Mouse (Mus musculus): ENCODE measurements around the gene Shank2. TPM values are rescaled to one million over a fixed set of nuclear protein-coding genes. Genes with fewer than 3 reads are reported as not detected.

Shank2 gene
- polyA plus RNA-seq, 1 experiment from 2014 or later = 0.27 TPM

DNA sequence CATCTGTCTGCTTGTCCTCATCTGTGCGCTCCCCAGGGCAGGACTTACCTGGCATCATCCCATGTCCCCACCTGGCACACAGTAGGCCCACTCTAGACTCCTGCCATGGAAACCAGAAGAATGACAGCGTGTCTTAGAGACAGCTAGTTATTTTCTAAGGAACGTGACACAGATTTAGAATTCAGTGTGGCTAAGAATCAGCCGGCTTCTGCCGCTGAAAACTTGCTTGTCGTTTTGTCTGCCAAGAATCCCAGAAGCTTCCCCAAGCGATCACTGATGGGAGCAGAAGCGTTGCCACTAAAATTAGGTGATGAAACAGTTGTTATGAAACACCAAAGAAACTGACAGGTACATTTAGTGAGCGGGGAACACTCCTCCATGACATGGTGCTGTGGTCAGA lies 208.8 kb downstream of the Shank2 start:
- ATAC-seq (ENCODE audit: insufficient number of reproducible peaks, low FRiP score) = no peak
- H3K9ac ChIP-seq = no peak overlapping the region
- H3K27ac ChIP-seq (ENCODE audit: poor library complexity, severe bottlenecking) = no peak overlapping the region
- WGBS = 73% methylated on average over 9 of the region's 9 CpGs
- no peak overlapping the region for H3K4me2 ChIP-seq
- no peaks in the 10 kb centered on the region for H3K36me3 ChIP-seq
- 0 out of 2 replicates have a peak, but pooled peaks cover 3% of the 10 kb centered on the region for H3K9me3 ChIP-seq (replicated peaks)
- H3K27me3 ChIP-seq (replicated peaks) = peaks cover 15% of the 10 kb centered on the region
- H3K4me1 ChIP-seq (replicated peaks) = no peaks in the 10 kb centered on the region
- H3K4me3 ChIP-seq = no peak overlapping the region

GRCm38 (mm10) chr7:144212694-144213093 lies 211.0 kb downstream of the Shank2 start:
- Histone ChIP-seq H3K9ac (no peak overlapping the region), H3K27ac (ENCODE audit: poor library complexity, severe bottlenecking) (no peak overlapping the region)

GRCm38 (mm10) chr7:144217192-144217591 lies 215.5 kb downstream of the Shank2 start:
- no peaks in the 10 kb centered on the region for H3K36me3 ChIP-seq
- H3K4me2 ChIP-seq = no peak overlapping the region
- WGBS = 1% methylated on average over 3 of the region's 3 CpGs
- 0 out of 2 replicates have a peak, but pooled peaks cover 3% of the 10 kb centered on the region for H3K27me3 ChIP-seq (replicated peaks)
- H3K27ac ChIP-seq (ENCODE audit: poor library complexity, severe bottlenecking) = no peak overlapping the region
- no peak for ATAC-seq (ENCODE audit: insufficient number of reproducible peaks, low FRiP score)
- no peaks in the 10 kb centered on the region for H3K4me1 ChIP-seq (replicated peaks)
- no peak overlapping the region for H3K4me3 ChIP-seq
- 0 out of 2 replicates have a peak, but pooled peaks cover 3% of the 10 kb centered on the region for H3K9me3 ChIP-seq (replicated peaks)
- H3K9ac ChIP-seq = no peak overlapping the region

More at GRCm38 (mm10) chr7:144212694-144213093, 211.0 kb downstream of the Shank2 start:
- peaks cover 9% of the 10 kb centered on the region; the same call in 1 of the 2 replicates for H3K27me3 ChIP-seq (replicated peaks)
- H3K9me3 ChIP-seq (replicated peaks) = 0 out of 2 replicates have a peak, but pooled peaks cover 3% of the 10 kb centered on the region
- H3K4me2 ChIP-seq = no peak overlapping the region
- no peak for ATAC-seq (ENCODE audit: insufficient number of reproducible peaks, low FRiP score)
- H3K36me3 ChIP-seq = no peaks in the 10 kb centered on the region
- no peaks in the 10 kb centered on the region for H3K4me1 ChIP-seq (replicated peaks)
- no peak overlapping the region for H3K4me3 ChIP-seq

GRCm38 (mm10) chr7:144228683-144229082 lies 227.0 kb downstream of the Shank2 start:
- Histone ChIP-seq H3K4me1 (replicated peaks) (peaks cover 3% of the 10 kb centered on the region; the same call in 1 of the 2 replicates), H3K9me3 (replicated peaks) (no peaks in the 10 kb centered on the region), H3K4me3 (no peak overlapping the region), H3K27ac (ENCODE audit: poor library complexity, severe bottlenecking) (no peak overlapping the region), H3K9ac (no peak overlapping the region), H3K36me3 (no peaks in the 10 kb centered on the region), H3K4me2 (no peak overlapping the region), H3K27me3 (replicated peaks) (peaks cover 8% of the 10 kb centered on the region; the same call in 1 of the 2 replicates)
- WGBS = 75% methylated on average over 5 of the region's 5 CpGs
- no peak for ATAC-seq (ENCODE audit: insufficient number of reproducible peaks, low FRiP score)

- 0 out of 2 replicates have a peak, but pooled peaks cover 7% of the 10 kb centered on the region for H3K27me3 ChIP-seq (replicated peaks)
- WGBS = 29% methylated on average over 1 of the region's 1 CpGs
- no peak overlapping the region for H3K9ac ChIP-seq
- H3K27ac ChIP-seq (ENCODE audit: poor library complexity, severe bottlenecking) = no peak overlapping the region
- H3K4me1 ChIP-seq (replicated peaks) = peaks cover 6% of the 10 kb centered on the region; the same call in 1 of the 2 replicates
- no peaks in the 10 kb centered on the region for H3K9me3 ChIP-seq (replicated peaks)
- no peaks in the 10 kb centered on the region for H3K36me3 ChIP-seq
- ATAC-seq (ENCODE audit: insufficient number of reproducible peaks, low FRiP score) = no peak
- H3K4me3 ChIP-seq = no peak overlapping the region
- no peak overlapping the region for H3K4me2 ChIP-seq
These were observed 227.7 kb downstream of the Shank2 start for GRCm38 (mm10) chr7:144229421-144229820.

DNA sequence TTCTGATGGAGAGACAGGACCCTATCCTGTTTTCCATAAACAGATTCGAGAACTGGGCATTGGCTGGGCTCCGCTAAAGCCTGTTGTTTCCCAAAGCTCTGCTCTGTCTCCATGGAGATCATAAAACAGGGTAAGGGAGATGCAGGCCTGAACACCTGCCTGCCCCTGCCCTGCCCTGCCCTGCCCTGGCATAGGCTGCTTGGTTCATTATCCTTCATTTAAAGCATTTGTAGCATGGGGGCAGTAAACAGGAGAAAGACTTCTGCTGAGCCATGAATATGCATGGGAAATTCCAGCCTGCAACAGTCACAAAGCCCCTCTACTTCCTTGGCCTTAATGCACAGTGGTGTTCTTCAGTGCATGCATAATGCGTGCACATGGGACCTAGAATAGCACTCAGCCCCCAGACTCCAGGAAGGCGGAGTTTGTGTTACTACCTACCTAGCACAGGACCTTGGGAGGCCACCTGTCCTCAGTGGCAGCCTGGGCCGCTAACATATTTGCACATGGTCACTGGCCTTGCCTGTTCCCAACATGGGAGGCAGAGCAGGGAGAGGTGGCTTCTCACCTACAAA lies 230.5 kb downstream of the Shank2 start:
- Histone ChIP-seq H3K4me1 (replicated peaks) (peaks cover 10% of the 10 kb centered on the region; the same call in 1 of the 2 replicates), H3K36me3 (no peaks in the 10 kb centered on the region)

DNA sequence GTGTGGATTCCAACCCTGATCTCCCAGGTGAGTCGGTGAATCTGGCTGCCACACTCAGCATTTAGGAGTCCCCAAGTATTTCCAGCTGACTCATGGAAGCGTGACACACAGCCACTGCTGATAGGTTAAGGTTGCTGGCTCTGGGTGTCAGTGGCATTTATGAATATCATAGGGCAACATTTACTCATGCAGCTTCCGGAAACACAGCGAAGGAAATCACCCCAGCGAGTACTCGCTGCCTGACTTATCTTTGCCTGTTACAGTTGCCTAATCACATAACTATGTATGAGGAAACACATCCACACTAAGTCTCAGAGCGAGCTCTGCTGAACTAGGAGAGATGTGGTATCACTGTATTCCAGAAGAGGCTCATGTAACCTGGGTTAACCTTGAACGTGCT lies 231.8 kb downstream of the Shank2 start:
- 45% methylated on average over 8 of the region's 8 CpGs for WGBS

More for the DNA sequence above, 230.5 kb downstream of the Shank2 start:
- Histone ChIP-seq H3K27me3 (replicated peaks) (0 out of 2 replicates have a peak, but pooled peaks cover 7% of the 10 kb centered on the region), H3K9ac (no peak overlapping the region), H3K9me3 (replicated peaks) (no peaks in the 10 kb centered on the region), H3K4me3 (no peak overlapping the region), H3K27ac (ENCODE audit: poor library complexity, severe bottlenecking) (no peak overlapping the region), H3K4me2 (no peak overlapping the region)
- ATAC-seq (ENCODE audit: insufficient number of reproducible peaks, low FRiP score) = no peak
- 69% methylated on average over 5 of the region's 5 CpGs for WGBS

DNA sequence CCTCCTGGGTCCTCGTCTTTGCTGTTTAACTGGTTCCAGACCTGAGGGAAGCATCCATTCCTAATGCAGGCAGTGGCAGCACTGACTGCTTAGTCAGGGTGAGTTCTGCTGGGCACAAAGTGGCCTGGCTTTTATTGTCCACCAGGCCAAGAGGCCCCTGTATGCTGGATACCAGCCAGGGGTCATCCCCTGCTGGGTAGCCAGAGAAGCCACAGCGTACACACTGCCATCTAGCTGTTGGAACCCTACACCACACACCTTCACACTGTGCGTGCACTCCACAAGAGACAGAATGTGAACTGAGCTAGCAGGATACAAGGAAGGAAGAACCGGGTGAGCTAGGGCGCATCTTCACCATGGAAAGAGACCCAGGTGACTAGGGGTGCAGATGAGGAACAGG lies 233.1 kb downstream of the Shank2 start:
- H3K9me3 ChIP-seq (replicated peaks) = no peaks in the 10 kb centered on the region
- 0 out of 2 replicates have a peak, but pooled peaks cover 16% of the 10 kb centered on the region for H3K27me3 ChIP-seq (replicated peaks)
- H3K36me3 ChIP-seq = no peaks in the 10 kb centered on the region
- 48% methylated on average over 5 of the region's 5 CpGs for WGBS
- H3K4me3 ChIP-seq = no peak overlapping the region
- no peak overlapping the region for H3K27ac ChIP-seq (ENCODE audit: poor library complexity, severe bottlenecking)
- H3K9ac ChIP-seq = no peak overlapping the region
- no peak for ATAC-seq (ENCODE audit: insufficient number of reproducible peaks, low FRiP score)
- no peak overlapping the region for H3K4me2 ChIP-seq
- H3K4me1 ChIP-seq (replicated peaks) = peaks cover 20% of the 10 kb centered on the region

More for the DNA sequence above, 231.8 kb downstream of the Shank2 start:
- Histone ChIP-seq H3K4me2 (no peak overlapping the region), H3K36me3 (no peaks in the 10 kb centered on the region), H3K27ac (ENCODE audit: poor library complexity, severe bottlenecking) (no peak overlapping the region), H3K27me3 (replicated peaks) (0 out of 2 replicates have a peak, but pooled peaks cover 7% of the 10 kb centered on the region), H3K4me3 (no peak overlapping the region), H3K4me1 (replicated peaks) (peaks cover 14% of the 10 kb centered on the region; the same call in 1 of the 2 replicates), H3K9ac (no peak overlapping the region), H3K9me3 (replicated peaks) (no peaks in the 10 kb centered on the region)
- no peak for ATAC-seq (ENCODE audit: insufficient number of reproducible peaks, low FRiP score)

- no peak for ATAC-seq (ENCODE audit: insufficient number of reproducible peaks, low FRiP score)
- Histone ChIP-seq H3K4me2 (no peak overlapping the region), H3K4me3 (no peak overlapping the region), H3K9me3 (replicated peaks) (no peaks in the 10 kb centered on the region), H3K9ac (no peak overlapping the region), H3K36me3 (no peaks in the 10 kb centered on the region), H3K27ac (ENCODE audit: poor library complexity, severe bottlenecking) (no peak overlapping the region), H3K27me3 (replicated peaks) (0 out of 2 replicates have a peak, but pooled peaks cover 17% of the 10 kb centered on the region), H3K4me1 (replicated peaks) (peaks cover 23% of the 10 kb centered on the region)
- 74% methylated on average over 4 of the region's 4 CpGs for WGBS
These were observed 233.8 kb downstream of the Shank2 start for GRCm38 (mm10) chr7:144235523-144235922.

GRCm38 (mm10) chr7:144236802-144237201 lies 235.1 kb downstream of the Shank2 start:
- 42% methylated on average over 13 of the region's 13 CpGs for WGBS
- Histone ChIP-seq H3K9me3 (replicated peaks) (no peaks in the 10 kb centered on the region), H3K4me2 (no peak overlapping the region), H3K4me1 (replicated peaks) (peaks cover 23% of the 10 kb centered on the region), H3K36me3 (no peaks in the 10 kb centered on the region), H3K27ac (ENCODE audit: poor library complexity, severe bottlenecking) (no peak overlapping the region), H3K4me3 (no peak overlapping the region), H3K27me3 (replicated peaks) (0 out of 2 replicates have a peak, but pooled peaks cover 17% of the 10 kb centered on the region), H3K9ac (no peak overlapping the region)
- no peak for ATAC-seq (ENCODE audit: insufficient number of reproducible peaks, low FRiP score)

GRCm38 (mm10) chr7:144238409-144238808 lies 236.7 kb downstream of the Shank2 start:
- no peak for ATAC-seq (ENCODE audit: insufficient number of reproducible peaks, low FRiP score)
- WGBS = 52% methylated on average over 12 of the region's 12 CpGs

More at GRCm38 (mm10) chr7:144238409-144238808, 236.7 kb downstream of the Shank2 start:
- Histone ChIP-seq H3K9me3 (replicated peaks) (no peaks in the 10 kb centered on the region), H3K36me3 (no peaks in the 10 kb centered on the region), H3K27ac (ENCODE audit: poor library complexity, severe bottlenecking) (no peak overlapping the region), H3K4me2 (no peak overlapping the region), H3K4me3 (no peak overlapping the region), H3K4me1 (replicated peaks) (peaks cover 23% of the 10 kb centered on the region), H3K9ac (no peak overlapping the region), H3K27me3 (replicated peaks) (0 out of 2 replicates have a peak, but pooled peaks cover 11% of the 10 kb centered on the region)
